Mouse (Mus musculus) lung, embryonic 16.5 days (tissue): Measurements from ENCODE around the gene Camk2g. TPM values are rescaled to one million over a fixed set of nuclear protein-coding genes. Genes with fewer than 3 reads are reported as not detected.
A peak's percentile ranks its signal among the peaks of the same experiment; 100 is the strongest.

ENCODE experiments used
- ATAC-seq: fragments of 200-750 bp; cut with Nextera tagmentation; 2 replicates; pipeline ENCODE4 v1.8.0; 2017; ENCODE audit warnings: low read depth, mild to moderate bottlenecking, moderate library complexity
- H3K27ac ChIP-seq: fragments of 300-500 bp; sonication (generic); 2 replicates; pipeline ENCODE4 v1.5.1; 2014; ENCODE audit warnings: mild to moderate bottlenecking, control low read depth, low read length
- H3K27me3 ChIP-seq: fragments of 300-500 bp; sonication (generic); 2 replicates; pipeline ENCODE4 v1.6.1; 2014; ENCODE audit warnings: low read depth, low read length, mixed read lengths; ENCODE audit not compliant: control insufficient read depth, insufficient read depth
- H3K36me3 ChIP-seq: fragments of 300-500 bp; sonication (generic); 2 replicates; pipeline ENCODE4 v1.6.1; 2014; ENCODE audit warnings: low read length; ENCODE audit not compliant: control insufficient read depth, insufficient read depth
- H3K4me1 ChIP-seq: fragments of 300-500 bp; sonication (generic); replicated peaks from 2 replicates; pipeline ENCODE4 v1.6.1; 2014; ENCODE audit warnings: low read length, mixed read lengths; ENCODE audit not compliant: control insufficient read depth, insufficient read depth
- H3K4me2 ChIP-seq: fragments of 300-500 bp; sonication (generic); 2 replicates; pipeline ENCODE4 v1.6.1; 2014; ENCODE audit warnings: low read depth, low read length, control low read depth
- H3K4me3 ChIP-seq: fragments of 300-500 bp; sonication (generic); 2 replicates; pipeline ENCODE4 v1.5.1; 2014; ENCODE audit warnings: mild to moderate bottlenecking, low read length, control low read depth
- H3K9ac ChIP-seq: fragments of 300-500 bp; sonication (generic); 2 replicates; pipeline ENCODE4 v1.6.1; 2014; ENCODE audit warnings: low read length, control low read depth
- H3K9me3 ChIP-seq: fragments of 300-500 bp; sonication (generic); 2 replicates; pipeline ENCODE4 v1.6.1; 2016; ENCODE audit warnings: low read length; ENCODE audit not compliant: control insufficient read depth
- WGBS: fragments of 180-500 bp; shearing (Covaris S2); extraction: QIAGEN DNeasy Blood & Tissue Kit; methylation state at CpG from one replicate; pipeline ENCODE4 v1.1.7; 2014; 5-methylcytosine and 5-hydroxymethylcytosine counted together
- polyA plus RNA-seq: library from polyadenylated mRNA; unstranded; fragments of >200 nt; fragmentation: Nextera tagmentation; extraction: Ambion mirVana; gene quantifications from 2 replicates; pipeline ENCODE4 v1.2.1, GENCODE M21; 2015

Camk2g gene
- polyA plus RNA-seq, 1 experiment from 2014 or later, result 37.0 TPM

- no peak for ATAC-seq
- no peak overlapping the region for H3K9ac ChIP-seq
- no peaks in the 10 kb centered on the region for H3K27me3 ChIP-seq
- H3K9me3 ChIP-seq, result no peaks in the 10 kb centered on the region
- WGBS, result 73% methylated on average over 6 of the region's 6 CpGs
- no peak overlapping the region for H3K4me2 ChIP-seq
- no peaks in the 10 kb centered on the region; the same call in none of the 2 replicates for H3K4me1 ChIP-seq
- no peak overlapping the region for H3K27ac ChIP-seq
- no peaks in the 10 kb centered on the region for H3K36me3 ChIP-seq
- H3K4me3 ChIP-seq, result no peak overlapping the region
These were observed 4.4 kb upstream of the Camk2g start for GRCm38 (mm10) chr14:20798300-20798699.

DNA sequence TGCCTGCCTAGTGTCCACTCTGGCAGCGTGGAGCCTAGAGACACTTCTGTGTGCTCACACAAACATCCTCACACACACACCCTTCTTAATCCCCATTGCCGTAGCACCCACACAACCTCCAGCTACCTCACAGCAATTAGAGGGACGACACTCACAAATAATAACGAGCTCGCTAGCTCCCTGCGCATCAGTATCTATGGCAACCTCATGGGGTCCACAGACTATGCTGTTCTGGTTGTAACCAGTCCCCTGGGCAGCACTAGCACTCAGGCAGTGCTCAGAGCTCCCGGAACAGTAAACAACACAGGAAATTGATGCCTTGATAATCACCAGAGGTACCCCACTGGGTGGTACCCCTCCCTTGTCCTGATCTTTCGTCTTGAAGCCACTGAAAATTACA lies 2.8 kb upstream of the Camk2g start:
- Histone ChIP-seq H3K9me3 (no peaks in the 10 kb centered on the region), H3K4me2 (no peak overlapping the region), H3K4me1 (peaks cover 15% of the 10 kb centered on the region), H3K27me3 (no peaks in the 10 kb centered on the region), H3K9ac (no peak overlapping the region), H3K27ac (no peak overlapping the region), H3K4me3 (no peak overlapping the region), H3K36me3 (no peaks in the 10 kb centered on the region)
- WGBS, result 69% methylated on average over 8 of the region's 8 CpGs
- ATAC-seq, result no peak

DNA sequence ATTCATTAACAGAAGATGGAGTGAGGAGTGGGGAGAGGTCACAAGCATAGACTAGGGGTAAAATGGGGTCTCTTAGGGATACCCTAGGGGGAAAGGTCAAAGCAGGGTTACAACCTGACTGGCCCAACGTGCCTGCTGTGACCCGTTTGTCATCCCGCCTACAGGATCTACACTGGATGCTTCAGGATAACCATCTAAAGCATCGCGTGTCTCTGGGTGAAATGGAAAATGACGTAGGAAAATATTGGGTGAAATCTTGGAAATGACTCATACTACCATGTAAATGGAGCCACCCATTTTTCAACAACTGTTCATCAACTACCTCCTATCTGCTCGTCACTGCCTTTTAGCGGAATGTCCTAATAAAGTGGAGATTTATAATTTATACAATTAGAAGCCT lies 2.3 kb upstream of the Camk2g start:
- peaks cover 15% of the 10 kb centered on the region for H3K4me1 ChIP-seq
- H3K4me3 ChIP-seq, result no peak overlapping the region
- no peak overlapping the region for H3K27ac ChIP-seq
- no peak for ATAC-seq
- no peaks in the 10 kb centered on the region for H3K9me3 ChIP-seq
- 0 out of 2 replicates have a peak, but pooled peaks cover 4% of the 10 kb centered on the region for H3K36me3 ChIP-seq
- no peaks in the 10 kb centered on the region for H3K27me3 ChIP-seq
- no peak overlapping the region for H3K9ac ChIP-seq
- H3K4me2 ChIP-seq, result no peak overlapping the region
- 73% methylated on average over 8 of the region's 8 CpGs for WGBS

- peaks cover 4% of the 10 kb centered on the region; the same call in 1 of the 2 replicates for H3K36me3 ChIP-seq
- H3K4me2 ChIP-seq, result no peak overlapping the region
- no peak for ATAC-seq
- WGBS, result 47% methylated on average over 7 of the region's 9 CpGs
- H3K4me1 ChIP-seq, result peaks cover 15% of the 10 kb centered on the region
- H3K9me3 ChIP-seq, result no peaks in the 10 kb centered on the region
- no peaks in the 10 kb centered on the region for H3K27me3 ChIP-seq
- H3K9ac ChIP-seq, result no peak overlapping the region
- no peak overlapping the region for H3K4me3 ChIP-seq
- no peak overlapping the region for H3K27ac ChIP-seq
These were observed 1.7 kb upstream of the Camk2g start for GRCm38 (mm10) chr14:20795423-20796152.

DNA sequence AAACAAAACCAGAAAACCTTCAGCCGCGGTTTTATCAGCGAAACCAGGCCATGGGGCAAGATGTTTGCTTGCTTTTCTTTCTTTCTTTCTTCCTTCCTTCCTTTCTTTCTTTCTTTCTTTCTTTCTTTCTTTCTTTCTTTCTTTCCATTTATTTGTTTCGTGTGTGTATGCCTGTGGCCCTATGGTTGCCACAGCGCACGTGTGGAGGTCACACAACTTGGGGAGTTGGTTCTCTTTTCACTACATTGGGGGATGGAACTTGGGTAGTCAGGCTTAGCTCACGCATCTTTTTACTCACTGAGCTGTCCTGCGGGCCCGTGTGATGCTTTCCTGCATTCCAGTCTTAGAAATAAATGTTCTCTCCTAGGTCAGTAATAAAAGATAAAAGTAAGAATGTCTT lies 701 bp upstream of the Camk2g start:
- H3K27ac ChIP-seq, result no peak overlapping the region
- H3K9ac ChIP-seq, result peak overlapping the region; percentile 80
- WGBS, result 19% methylated on average over 9 of the region's 9 CpGs
- peak overlapping the region; percentile 96 for H3K4me2 ChIP-seq
- peak overlapping the region; percentile 78 for H3K4me3 ChIP-seq
- H3K36me3 ChIP-seq, result peaks cover 7% of the 10 kb centered on the region; the same call in 1 of the 2 replicates
- no peak for ATAC-seq
- no peaks in the 10 kb centered on the region for H3K9me3 ChIP-seq
- peaks cover 15% of the 10 kb centered on the region for H3K4me1 ChIP-seq
- H3K27me3 ChIP-seq, result no peaks in the 10 kb centered on the region

- Histone ChIP-seq H3K9me3 (no peaks in the 10 kb centered on the region), H3K27me3 (no peaks in the 10 kb centered on the region), H3K4me3 (peak overlapping the region; percentile 78), H3K27ac (peak overlapping the region; percentile 68), H3K4me1 (peaks cover 15% of the 10 kb centered on the region), H3K4me2 (peak overlapping the region; percentile 96), H3K9ac (peak overlapping the region; percentile 80), H3K36me3 (peaks cover 10% of the 10 kb centered on the region; the same call in 1 of the 2 replicates)
- under 1% methylated on average over 46 of the region's 57 CpGs for WGBS
- ATAC-seq, result peak; percentile 57
These were observed 748 bp downstream of the Camk2g start for GRCm38 (mm10) chr14:20792922-20793757.

DNA sequence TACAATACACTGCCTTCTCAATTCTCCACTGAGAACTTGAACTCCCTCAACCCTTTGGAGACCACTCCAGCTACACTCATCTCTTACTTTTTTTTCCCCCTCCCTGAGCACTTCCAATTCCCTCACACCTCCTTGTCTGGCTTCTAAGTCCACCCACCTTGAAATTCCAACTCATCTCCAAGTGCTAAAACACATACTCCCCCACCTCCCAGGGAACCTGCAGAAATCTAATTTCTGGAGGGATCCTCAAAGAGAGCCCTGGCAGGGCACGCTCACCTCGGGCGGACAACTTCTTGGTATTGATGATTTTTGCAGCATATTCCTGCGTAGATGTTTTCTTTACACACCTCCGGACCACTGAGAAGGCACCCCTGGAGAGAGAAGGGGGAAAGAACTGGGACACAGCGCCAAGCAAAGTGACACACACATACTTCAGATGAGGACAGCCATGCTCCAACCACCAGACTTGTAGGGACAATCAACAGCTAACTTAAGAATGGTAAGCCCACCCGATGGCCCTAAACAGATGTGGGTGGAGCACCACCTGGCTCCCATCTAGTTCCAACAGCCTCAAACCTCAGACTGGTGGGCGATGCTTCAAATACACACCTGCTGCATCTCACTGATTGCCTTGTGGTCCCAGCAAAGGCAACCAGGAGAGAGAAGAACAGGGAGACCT lies 1.5 kb downstream of the Camk2g start:
- peak overlapping the region; percentile 78 for H3K4me3 ChIP-seq
- WGBS, result 62% methylated on average over 8 of the region's 8 CpGs
- ATAC-seq, result no peak
- no peaks in the 10 kb centered on the region for H3K9me3 ChIP-seq
- H3K4me1 ChIP-seq, result peaks cover 15% of the 10 kb centered on the region
- no peaks in the 10 kb centered on the region for H3K27me3 ChIP-seq
- H3K36me3 ChIP-seq, result peaks cover 10% of the 10 kb centered on the region; the same call in 1 of the 2 replicates
- no peak overlapping the region for H3K27ac ChIP-seq
- H3K9ac ChIP-seq, result peak overlapping the region; percentile 80
- peak overlapping the region; percentile 96 for H3K4me2 ChIP-seq

- ATAC-seq, result no peak
- H3K27ac ChIP-seq, result no peak overlapping the region
- H3K27me3 ChIP-seq, result no peaks in the 10 kb centered on the region
- H3K36me3 ChIP-seq, result peaks cover 10% of the 10 kb centered on the region; the same call in 1 of the 2 replicates
- peak overlapping the region; percentile 6; the same call in 1 of the 2 replicates for H3K9ac ChIP-seq
- H3K4me3 ChIP-seq, result no peak overlapping the region
- 67% methylated on average over 16 of the region's 16 CpGs for WGBS
- no peak overlapping the region; the same call in 1 of the 2 replicates for H3K4me2 ChIP-seq
- H3K9me3 ChIP-seq, result no peaks in the 10 kb centered on the region
- peaks cover 19% of the 10 kb centered on the region for H3K4me1 ChIP-seq
These were observed 2.2 kb downstream of the Camk2g start for GRCm38 (mm10) chr14:20791511-20792242.
